Mouse (Mus musculus) heart, adult 18-20 months (tissue): ENCODE measurements around the gene Sgcb. TPM values are rescaled to one million over a fixed set of nuclear protein-coding genes. Genes with fewer than 3 reads are reported as not detected.

Source experiments
- DNase-seq, 2 experiments: peaks; one replicate each; pipeline ENCODE4 v3.0.0; 2021 to 2022; ENCODE audit warnings: mixed read lengths in 1 of 2
- long read RNA-seq, 2 experiments: library from polyadenylated mRNA; stranded (forward); transcript quantifications; one replicate each; pipeline ENCODE4 v2.0.0; 2021
- total RNA-seq, 2 experiments: library from RNA; stranded (reverse); gene quantifications; 2 replicates each; pipeline ENCODE4 v1.2.3; 2021

Sgcb gene
- 100 to 1,000 TPM; 105 to 115 TPM for total RNA-seq
- long read RNA-seq, experiment 1, transcript Sgcb-201 (6 exons, 3,786 nt) = major isoform, 112 of 155 reads
- long read RNA-seq, experiment 1, partial matches to known transcripts = 42 of 155 reads
- long read RNA-seq, experiment 1, other reads (novel, unspliced or antisense) = 1 of 155 reads
- long read RNA-seq, experiment 2, transcript Sgcb-201 (6 exons, 3,786 nt) = major isoform, 60 of 86 reads
- long read RNA-seq, experiment 2, partial matches to known transcripts = 6 of 86 reads
- long read RNA-seq, experiment 2, other reads (novel, unspliced or antisense) = 20 of 86 reads

- peak; percentile 91 to 95 for DNase-seq
Observed at GRCm38 (mm10) chr5:73647261-73647900, at the start of gene Sgcb. Gene Sgcb (minus strand): TSS chr5:73647790.

- DNase-seq = no peak
Observed at GRCm38 (mm10) chr5:73694254-73695015, 46.8 kb upstream of the Sgcb start.

- DNase-seq = peak in 1 of 2 experiments; percentile 14
Observed at GRCm38 (mm10) chr5:73693778-73694177, 46.2 kb upstream of the Sgcb start.

DNA sequence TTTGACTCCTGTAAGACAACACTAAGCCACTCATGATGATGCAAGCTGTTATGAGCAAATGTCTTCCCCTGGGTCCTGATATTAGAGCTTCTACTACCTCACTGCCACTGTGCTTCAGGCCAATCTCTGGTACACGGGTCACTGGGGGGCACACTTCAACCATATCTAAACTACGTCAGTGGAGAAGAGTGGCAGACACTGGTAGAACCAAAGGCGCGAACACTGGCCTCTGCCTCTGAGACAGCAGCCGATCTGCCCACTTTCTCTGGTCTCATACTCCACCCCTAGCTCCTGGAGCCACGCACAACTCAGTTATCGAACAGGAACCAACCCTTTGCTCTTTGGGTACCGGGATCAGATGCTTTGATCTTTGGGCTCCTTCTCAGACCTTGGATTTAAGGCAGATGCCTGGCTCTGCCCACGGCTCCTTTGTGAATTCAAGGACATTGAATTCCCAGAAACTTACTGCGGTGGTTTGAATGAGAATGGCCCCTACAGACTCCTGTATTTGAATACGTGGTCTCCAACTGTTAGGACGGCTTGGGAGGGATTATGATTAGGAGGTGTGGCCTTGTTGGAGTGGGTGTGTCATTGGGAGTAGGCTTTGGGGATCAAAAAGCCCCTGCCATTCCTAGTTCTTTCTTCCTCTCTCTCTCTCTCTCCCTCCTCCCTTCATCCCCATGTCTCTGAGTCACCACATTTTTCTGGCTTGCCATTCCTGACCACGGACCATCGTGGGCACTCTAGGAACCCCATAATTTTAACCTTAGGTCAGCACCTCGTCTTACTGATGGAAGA lies 44.3 kb upstream of the Sgcb start:
- no peak for DNase-seq

DNA sequence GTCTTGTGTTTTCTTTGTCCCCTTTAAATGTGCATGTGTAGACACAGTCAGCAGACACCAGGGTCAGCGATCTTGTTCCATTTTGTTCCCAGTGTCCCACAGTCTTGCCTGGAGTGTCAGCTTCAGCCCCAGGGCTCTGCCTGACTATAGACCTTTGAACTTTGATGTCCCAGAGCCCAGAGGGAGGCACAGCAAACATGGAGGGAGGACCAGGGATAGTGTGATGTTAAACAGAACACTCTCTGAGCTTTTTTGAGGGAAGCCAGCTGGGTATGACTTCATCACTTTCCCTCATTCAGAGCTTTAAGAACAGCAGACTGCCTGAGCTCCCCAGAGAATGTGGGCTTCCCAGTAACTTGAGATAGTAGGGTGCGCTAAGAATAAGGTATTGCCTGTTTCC lies 42.6 kb upstream of the Sgcb start:
- DNase-seq = peak; percentile 43 to 65

DNA sequence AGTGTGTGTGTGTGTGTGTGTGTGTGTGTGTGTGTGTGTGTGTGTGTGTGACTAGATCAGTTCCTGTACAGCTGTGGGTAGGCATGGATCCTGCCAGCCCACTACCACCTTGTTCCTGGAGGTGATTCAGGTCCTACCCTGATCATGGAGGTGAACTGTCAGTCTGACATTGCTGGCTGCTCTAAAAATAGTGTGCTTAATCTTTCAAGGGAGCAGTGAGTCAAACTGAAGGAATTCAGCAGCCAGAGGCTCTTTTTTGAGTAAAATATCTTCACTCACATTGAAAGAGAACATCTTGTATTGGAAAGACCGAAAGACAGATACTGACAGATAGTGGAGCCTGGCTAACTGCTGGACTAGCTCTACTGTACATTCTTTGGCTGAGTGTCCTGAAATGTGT lies 41.0 kb upstream of the Sgcb start:
- DNase-seq = peak in 1 of 2 experiments; percentile 44

- peak; percentile 27 to 52 for DNase-seq
Observed at GRCm38 (mm10) chr5:73686149-73686548, 38.6 kb upstream of the Sgcb start.

- DNase-seq = no peak
Observed at GRCm38 (mm10) chr5:73683706-73684409, 36.3 kb upstream of the Sgcb start.

GRCm38 (mm10) chr5:73683221-73683620 lies 35.6 kb upstream of the Sgcb start:
- DNase-seq = no peak

GRCm38 (mm10) chr5:73676626-73677025 lies 29.0 kb upstream of the Sgcb start:
- DNase-seq = no peak

DNA sequence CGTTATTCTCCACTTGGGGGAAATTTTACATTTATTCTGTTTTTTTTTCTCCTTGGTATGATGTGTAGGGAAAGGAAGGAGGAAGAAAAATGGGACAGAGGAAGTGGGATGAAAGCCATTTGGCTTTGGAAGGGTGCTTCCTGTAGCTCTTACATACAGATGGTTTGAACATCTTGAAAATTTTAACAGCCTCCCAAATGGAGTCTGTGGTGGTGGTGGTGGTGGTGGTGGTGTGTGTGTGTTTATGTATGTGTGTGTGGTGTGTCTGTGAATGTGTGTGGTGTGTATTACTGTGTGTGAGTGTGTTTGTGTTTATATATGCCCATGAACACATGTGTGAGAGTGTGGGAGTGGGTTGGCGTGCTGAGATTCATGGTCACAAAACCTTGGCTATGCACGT lies 28.0 kb upstream of the Sgcb start:
- no peak for DNase-seq

DNA sequence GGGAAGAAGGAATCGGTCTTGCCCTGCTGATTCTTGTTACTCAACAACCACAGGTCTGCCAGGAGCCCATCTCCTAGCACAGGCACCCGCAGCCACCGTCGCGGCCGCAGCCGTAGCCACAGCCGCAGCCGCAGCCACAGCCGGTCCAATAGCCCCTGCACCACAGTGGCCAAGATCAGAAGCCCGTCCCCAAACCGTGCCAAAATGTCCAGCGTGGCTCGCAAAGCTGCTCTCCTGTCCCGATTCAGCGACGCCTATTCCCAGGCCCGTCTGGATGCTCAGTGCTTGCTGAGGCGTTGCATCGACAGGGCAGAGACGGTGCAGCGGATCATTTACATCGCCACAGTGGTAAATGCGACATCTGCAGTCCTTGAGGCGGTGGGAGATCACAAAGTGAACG lies 21.8 kb upstream of the Sgcb start:
- DNase-seq = no peak

DNA sequence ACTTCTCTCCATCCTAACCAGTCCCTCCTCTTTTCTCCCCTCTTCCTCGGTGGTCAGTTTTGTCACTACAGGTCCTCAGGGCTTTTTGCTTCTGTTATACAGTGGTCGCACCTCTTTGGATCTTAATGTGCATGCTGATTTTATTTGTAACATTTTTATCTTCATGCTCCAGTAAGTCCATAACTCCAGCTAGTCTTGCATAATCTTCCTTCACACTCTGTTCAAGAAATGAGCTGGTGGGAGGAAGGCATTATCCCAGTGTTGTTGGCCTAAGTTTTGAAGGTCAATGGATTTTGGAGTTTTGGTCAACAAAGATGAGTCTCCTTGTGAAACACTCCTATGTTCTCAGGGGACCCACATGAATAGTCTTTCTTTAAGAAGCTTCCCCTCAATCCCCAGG lies 20.3 kb upstream of the Sgcb start:
- DNase-seq = no peak

GRCm38 (mm10) chr5:73666695-73667094 lies 19.1 kb upstream of the Sgcb start:
- no peak for DNase-seq

DNA sequence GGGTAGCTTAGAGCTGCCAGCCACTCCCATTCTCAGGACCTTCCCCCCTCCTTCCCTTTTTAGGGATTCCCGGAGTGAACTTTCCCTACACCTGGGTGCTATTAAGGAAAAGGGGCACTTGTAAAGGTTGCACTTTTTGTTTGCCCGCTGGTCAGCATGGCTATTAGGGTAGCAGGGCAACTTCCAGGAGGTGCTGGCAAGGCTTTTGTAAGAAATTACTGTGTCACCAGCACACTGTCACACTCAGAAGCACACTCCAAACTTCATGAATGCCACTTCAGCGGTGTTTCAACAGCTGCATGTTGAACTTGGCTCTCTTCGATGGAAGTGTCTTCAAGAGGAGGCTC lies 4.2 kb upstream of the Sgcb start:
- DNase-seq = no peak

DNA sequence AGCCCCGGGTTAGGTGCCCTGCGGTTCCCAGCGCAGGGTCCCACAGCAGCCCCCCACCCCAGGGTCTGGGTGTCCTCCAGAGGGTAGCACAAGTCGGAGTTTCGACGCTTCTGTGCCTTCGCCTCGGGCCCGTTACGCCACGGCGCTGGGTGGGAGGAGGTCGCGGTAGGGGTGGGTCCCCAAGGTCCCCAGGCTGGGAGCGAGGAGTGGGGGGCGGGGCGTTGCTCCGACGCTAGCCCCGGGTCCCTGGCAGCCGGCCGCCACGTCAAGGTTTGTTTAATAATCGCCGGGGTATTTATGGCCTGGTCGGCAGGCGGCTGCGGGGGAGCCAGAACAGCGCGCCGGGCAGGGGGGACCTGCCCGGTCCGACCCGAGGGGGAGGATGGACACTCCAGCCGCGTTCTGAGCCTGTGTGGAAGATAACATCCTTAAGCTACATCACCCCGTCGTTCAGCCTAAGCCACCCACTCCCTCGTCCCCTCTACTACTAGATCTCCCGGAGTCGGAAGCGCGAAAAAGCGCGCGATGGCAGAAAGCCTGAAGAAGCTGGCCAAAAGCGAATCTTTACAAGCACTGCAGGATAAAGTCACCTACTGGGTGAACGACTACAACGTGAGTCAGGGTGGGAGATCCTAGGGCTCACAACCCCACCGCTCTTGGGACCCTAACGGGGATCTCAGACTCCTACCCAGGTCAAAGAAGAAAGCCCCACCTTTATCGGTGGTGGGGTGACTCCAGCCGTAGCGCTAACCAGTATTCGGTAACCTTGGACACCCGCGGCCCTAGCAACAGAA lies 3.7 kb upstream of the Sgcb start, which contains the start of gene Spata18:
Spata18 (plus strand) TSS at position 319 of the 794 bp plus-strand sequence.
- peak; percentile 19 to 45 for DNase-seq

- peak in 1 of 2 experiments; percentile 57 for DNase-seq
Observed at GRCm38 (mm10) chr5:73650365-73650964, 2.9 kb upstream of the Sgcb start.

GRCm38 (mm10) chr5:73642091-73642490 lies 5.5 kb downstream of the Sgcb start:
- DNase-seq = peak in 1 of 2 experiments; percentile 31

DNA sequence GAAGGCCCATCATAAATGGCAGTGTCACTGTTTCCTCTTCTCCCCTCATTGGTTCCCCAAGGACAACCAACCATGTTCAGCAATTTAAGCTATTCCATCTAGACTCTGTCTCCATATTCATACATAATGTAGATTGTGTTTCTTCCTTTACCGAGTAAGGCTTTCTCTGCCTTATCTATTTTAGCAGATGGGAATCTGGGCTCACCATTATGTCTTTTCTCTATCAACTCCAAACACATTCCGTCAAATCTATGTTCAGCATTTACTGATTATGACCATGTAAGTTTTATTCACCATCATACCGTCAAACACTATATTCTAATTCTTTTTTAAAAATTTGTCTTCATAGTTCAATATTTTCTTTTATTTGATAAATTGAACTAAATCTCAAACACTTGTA lies 6.5 kb downstream of the Sgcb start:
- DNase-seq = no peak
